Mouse (Mus musculus): ENCODE data around the gene Pitpnc1.

DNA sequence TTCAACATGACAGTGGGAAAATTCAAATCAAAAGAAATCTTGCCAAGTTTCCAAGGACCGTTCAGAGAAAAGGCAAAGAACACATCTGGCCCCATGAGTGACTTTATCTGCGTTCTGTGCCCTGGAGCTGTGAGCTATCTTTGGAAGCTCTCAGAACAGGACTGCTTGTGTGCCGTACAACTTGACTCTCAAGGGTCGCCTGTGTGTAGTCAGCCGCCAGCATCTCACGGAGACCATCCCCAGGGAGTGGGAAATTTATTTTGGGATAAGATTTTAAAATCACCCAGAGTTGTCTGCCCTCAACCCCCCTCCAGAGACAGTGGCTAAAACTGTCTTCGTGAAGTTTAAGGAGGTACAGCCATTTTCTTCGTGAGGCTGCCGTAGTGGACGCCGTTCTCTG, 268.7 kb downstream of the Pitpnc1 start:
- TF ChIP-seq CTCF (IDR thresholded peaks at IDR 0.05; ENCODE audit: low read depth, low read length) (no peak), POLR2A (IDR thresholded peaks at IDR 0.05; ENCODE audit: extremely low read depth, insufficient read depth, low read length) (no peak)
